Mouse (Mus musculus): ENCODE measurements around the gene Tsga10ip.
"Not testable (repeated sequence)": the region's sequence is repeated elsewhere in the genome, so short reads cannot be mapped to it uniquely, and the experiment has no call there.

The Tsga10ip gene

GRCm38 (mm10) chr19:5388011-5388441 lies 14.3 kb downstream of the Tsga10ip start:
- DNase-seq, result no peak

GRCm38 (mm10) chr19:5384715-5385114 lies 17.6 kb downstream of the Tsga10ip start:
- DNase-seq, result no peak

- DNase-seq, result no peak
Observed at GRCm38 (mm10) chr19:5383326-5383725, 19.0 kb downstream of the Tsga10ip start.

GRCm38 (mm10) chr19:5377446-5377845 lies 24.9 kb downstream of the Tsga10ip start:
- DNase-seq, result no peak

- DNase-seq, result no peak
Observed at GRCm38 (mm10) chr19:5374748-5375147, 27.6 kb downstream of the Tsga10ip start.

GRCm38 (mm10) chr19:5374177-5374576 lies 28.1 kb downstream of the Tsga10ip start:
- DNase-seq, result no peak

GRCm38 (mm10) chr19:5372724-5373123 lies 29.6 kb downstream of the Tsga10ip start:
- no peak for DNase-seq

- DNase-seq, result no peak
Observed at GRCm38 (mm10) chr19:5370932-5371331, 31.4 kb downstream of the Tsga10ip start.

- DNase-seq, result no peak
Observed at GRCm38 (mm10) chr19:5367455-5367854, 34.9 kb downstream of the Tsga10ip start.

GRCm38 (mm10) chr19:5367053-5367359 lies 35.3 kb downstream of the Tsga10ip start, which contains the start of gene Banf1:
Gene Banf1 (minus strand): TSS chr19:5367168.
- DNase-seq, result no peak

- peak; percentile 95 for DNase-seq
Observed at GRCm38 (mm10) chr19:5366175-5367052, 35.9 kb downstream of the Tsga10ip start, which contains the start of gene Eif1ad. Gene Eif1ad (plus strand): TSS chr19:5366741.

GRCm38 (mm10) chr19:5365751-5366150 lies 36.6 kb downstream of the Tsga10ip start:
- DNase-seq, result no peak

- no peak for DNase-seq
Observed at GRCm38 (mm10) chr19:5364124-5364523, 38.2 kb downstream of the Tsga10ip start.

GRCm38 (mm10) chr19:5362186-5362585 lies 40.1 kb downstream of the Tsga10ip start:
- no peak for DNase-seq

- no peak for DNase-seq
Observed at GRCm38 (mm10) chr19:5356080-5356479, 46.2 kb downstream of the Tsga10ip start.

GRCm38 (mm10) chr19:5353609-5354008 lies 48.7 kb downstream of the Tsga10ip start:
- DNase-seq, result no peak

GRCm38 (mm10) chr19:5349502-5349873 lies 52.8 kb downstream of the Tsga10ip start, which contains the start of gene Cst6:
Gene Cst6 (minus strand): TSS chr19:5349574.
- DNase-seq, result not testable (repeated sequence)

- DNase-seq, result peak; percentile 43
Observed at GRCm38 (mm10) chr19:5348526-5349501, 53.5 kb downstream of the Tsga10ip start.

- DNase-seq, result no peak
Observed at GRCm38 (mm10) chr19:5348064-5348463, 54.3 kb downstream of the Tsga10ip start.

GRCm38 (mm10) chr19:5345297-5346131 lies 56.8 kb downstream of the Tsga10ip start:
- no peak for DNase-seq

- no peak for DNase-seq
Observed at GRCm38 (mm10) chr19:5341360-5341759, 61.0 kb downstream of the Tsga10ip start.
